Mouse (Mus musculus) adrenal gland, postnatal 10 days (tissue): ENCODE measurements around the gene Tnks1bp1. TPM values are rescaled to one million over a fixed set of nuclear protein-coding genes. Genes with fewer than 3 reads are reported as not detected.

ENCODE experiments used
- DNase-seq: peaks from one replicate; pipeline ENCODE4 v3.0.0; 2021; ENCODE audit warnings: mixed read lengths
- total RNA-seq, 2 experiments: library from RNA; stranded (reverse); gene quantifications; 2 replicates each; pipeline ENCODE4 v1.2.3; 2021

Tnks1bp1 gene
- total RNA-seq, 2 experiments from 2014 or later, result 102 to 111 TPM

GRCm38 (mm10) chr2:85037047-85038026 lies 10.5 kb upstream of the Tnks1bp1 start, which contains the start of the genes Ssrp1 and P2rx3:
Ssrp1 (plus strand) TSS chr2:85037234.
P2rx3 (minus strand) TSS chr2:85037462.
- DNase-seq, result peak; percentile 94

- DNase-seq, result no peak
These were observed 9.5 kb upstream of the Tnks1bp1 start for GRCm38 (mm10) chr2:85038336-85038735.

GRCm38 (mm10) chr2:85043623-85044022 lies 4.2 kb upstream of the Tnks1bp1 start:
- DNase-seq, result no peak

- no peak for DNase-seq
These were observed 1.6 kb upstream of the Tnks1bp1 start for GRCm38 (mm10) chr2:85046222-85046621.

DNA sequence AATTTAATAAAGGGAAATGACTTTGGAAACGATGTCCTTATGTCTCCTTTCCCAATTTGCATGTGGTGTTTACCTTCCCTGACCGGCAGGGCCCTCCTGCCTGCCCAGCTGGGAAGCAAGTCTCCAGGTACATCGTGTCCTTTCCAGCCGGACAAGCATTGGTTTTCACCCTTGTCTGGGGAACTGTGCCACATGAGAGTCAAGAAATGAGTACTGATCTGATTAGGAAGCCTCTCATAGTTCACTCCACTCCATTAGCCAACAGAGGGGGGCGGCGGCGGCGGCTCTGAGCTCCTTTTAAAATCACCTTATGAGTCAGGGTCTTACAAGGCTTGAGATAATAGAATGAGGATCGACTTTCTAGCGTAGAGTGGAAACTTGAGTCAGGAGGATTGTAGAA lies 741 bp upstream of the Tnks1bp1 start:
- no peak for DNase-seq

- DNase-seq, result peak; percentile 79
These were observed 438 bp downstream of the Tnks1bp1 start for GRCm38 (mm10) chr2:85048168-85048751.

DNA sequence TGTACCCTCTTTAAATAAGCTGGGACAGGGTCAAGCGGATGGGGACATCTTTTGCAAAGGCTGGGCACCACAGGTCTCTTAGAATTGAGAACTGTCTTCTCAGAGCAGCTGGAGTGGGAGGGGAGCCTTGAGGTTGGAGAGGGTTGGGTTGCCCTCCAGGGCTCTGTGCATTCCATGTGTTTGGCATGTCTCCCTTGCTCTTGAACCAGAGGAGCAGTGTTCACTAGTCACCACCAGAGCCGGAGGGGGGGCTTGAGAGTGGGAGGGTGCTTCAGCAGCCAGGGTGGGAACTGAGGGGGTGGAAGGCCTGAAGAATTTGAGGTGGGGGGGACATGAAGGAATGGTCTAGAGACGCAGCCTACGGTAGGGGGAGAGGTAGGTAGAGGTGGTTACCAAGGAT lies 1.5 kb downstream of the Tnks1bp1 start:
- peak; percentile 31 for DNase-seq

DNA sequence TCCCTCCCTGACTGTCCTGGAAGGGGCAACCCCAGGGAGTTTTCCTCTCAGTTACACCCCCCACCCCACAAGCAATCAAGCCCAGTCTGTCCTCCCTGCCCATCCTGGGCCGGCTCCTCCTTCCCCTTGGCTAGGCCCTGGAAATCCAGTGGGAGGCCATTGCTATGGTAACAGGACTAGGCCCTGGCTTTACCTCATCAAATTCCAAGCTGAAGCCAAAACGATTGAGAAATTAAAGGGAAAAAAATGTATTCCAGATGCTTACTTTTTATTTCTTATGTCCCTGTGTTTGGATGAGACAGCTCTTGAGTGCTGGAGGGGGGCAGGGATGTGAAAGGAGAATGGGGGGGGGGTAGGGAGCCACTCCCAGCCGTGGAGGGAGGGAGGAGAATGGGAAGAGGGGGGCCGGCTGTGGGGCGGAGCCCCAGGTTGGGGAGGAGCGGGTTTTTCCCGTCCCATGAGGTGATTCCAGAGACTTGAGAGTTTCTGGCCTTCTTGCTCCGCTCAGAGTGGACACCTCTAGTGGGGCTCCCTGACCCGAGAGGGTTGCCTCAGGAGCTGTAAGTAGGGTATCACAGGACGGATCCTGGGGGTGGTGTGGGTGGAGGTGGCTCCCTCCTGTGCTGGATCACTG lies 2.3 kb downstream of the Tnks1bp1 start:
- DNase-seq, result peak; percentile 84

DNA sequence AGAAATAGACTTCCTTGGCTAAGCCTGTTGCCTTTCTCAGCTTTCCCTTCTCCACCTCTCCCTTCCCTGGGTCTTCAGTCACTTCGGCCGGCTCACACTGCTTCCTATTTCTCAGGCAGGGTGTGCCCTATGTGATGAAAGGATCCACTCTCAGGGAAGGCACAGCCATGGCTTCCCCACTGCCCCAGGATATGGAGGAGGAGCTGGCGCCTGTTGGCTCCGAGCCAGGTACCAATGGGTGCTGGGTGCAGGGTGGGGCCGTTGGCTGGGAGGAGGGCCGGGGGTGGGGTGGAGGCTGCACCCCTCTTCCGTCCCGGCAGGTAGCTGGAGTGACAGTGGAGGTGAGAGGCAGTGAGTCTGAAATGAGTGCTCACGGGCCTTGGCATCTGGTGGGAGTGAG lies 2.9 kb downstream of the Tnks1bp1 start:
- peak; percentile 61 for DNase-seq

- no peak for DNase-seq
These were observed 5.5 kb downstream of the Tnks1bp1 start for GRCm38 (mm10) chr2:85053192-85053816.

- no peak for DNase-seq
These were observed 8.9 kb downstream of the Tnks1bp1 start for GRCm38 (mm10) chr2:85056711-85057110.

DNA sequence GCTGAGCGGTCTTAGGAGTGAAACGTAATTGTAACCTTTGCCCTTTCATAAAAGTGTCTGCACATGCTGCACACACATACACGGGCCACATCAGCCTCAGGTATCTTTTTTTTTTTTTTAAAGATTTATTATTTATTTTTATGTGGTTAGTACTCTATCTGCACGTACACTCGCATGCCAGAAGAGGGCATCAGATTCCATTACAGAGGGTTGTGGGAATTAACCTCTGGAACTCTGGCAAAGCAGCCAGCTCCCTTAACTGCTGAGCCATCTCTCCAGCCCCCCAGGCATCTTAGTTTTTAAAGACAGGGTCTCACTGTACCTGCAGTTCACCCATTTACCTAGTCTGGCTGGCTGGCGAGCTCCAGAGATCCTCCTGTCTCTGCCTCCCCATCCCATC lies 11.9 kb downstream of the Tnks1bp1 start:
- DNase-seq, result no peak

DNA sequence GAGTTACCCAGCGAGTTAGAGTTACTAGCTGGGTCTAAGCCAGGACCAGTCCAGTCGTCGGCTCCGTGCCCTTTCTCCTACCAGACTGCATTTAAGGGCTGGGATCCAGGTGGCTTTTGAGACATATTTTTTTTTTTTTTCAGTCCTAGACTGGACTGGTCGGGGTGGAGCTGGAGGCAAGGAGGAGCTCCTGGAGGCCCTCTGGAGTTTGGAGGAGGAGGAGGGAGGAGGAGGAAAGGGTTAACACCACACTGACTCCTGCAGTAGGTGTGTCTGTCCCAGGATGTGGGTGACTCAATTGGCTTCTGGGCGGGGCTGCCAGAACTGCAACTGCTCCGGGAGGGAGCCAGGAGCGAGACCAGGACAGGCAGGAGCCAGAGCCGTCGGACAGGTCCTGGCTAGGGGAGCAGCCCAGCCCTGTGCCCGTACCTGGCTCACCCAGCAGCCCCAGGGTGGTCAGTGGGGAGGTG lies 12.8 kb downstream of the Tnks1bp1 start:
- DNase-seq, result peak; percentile 88

GRCm38 (mm10) chr2:85061107-85061541 lies 13.3 kb downstream of the Tnks1bp1 start:
- peak; percentile 79 for DNase-seq

- no peak for DNase-seq
These were observed 17.5 kb downstream of the Tnks1bp1 start for GRCm38 (mm10) chr2:85065141-85065875.

- DNase-seq, result no peak
These were observed 19.1 kb downstream of the Tnks1bp1 start for GRCm38 (mm10) chr2:85066937-85067336.

- peak; percentile 43 for DNase-seq
These were observed 20.2 kb downstream of the Tnks1bp1 start for GRCm38 (mm10) chr2:85067903-85068625.

- DNase-seq, result no peak
These were observed 20.8 kb downstream of the Tnks1bp1 start for GRCm38 (mm10) chr2:85068626-85069025.

DNA sequence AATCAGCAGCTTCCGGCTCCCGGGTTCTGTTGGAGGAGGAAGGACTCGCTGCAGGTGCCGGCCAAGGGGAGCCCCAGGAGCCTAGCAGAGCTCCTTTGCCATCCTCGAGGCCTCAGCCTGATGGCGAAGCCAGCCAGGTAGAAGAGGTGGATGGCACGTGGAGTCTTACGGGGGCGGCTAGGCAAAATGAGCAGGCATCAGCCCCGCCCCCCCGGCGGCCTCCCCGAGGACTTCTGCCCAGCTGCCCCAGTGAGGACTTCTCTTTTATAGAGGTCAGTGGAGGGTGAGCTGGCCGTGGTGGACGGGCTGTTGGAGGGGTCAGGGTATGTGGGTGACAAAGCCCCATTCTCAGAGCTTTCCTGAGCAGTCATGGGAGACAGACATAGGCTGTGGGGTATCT lies 22.3 kb downstream of the Tnks1bp1 start:
- no peak for DNase-seq

DNA sequence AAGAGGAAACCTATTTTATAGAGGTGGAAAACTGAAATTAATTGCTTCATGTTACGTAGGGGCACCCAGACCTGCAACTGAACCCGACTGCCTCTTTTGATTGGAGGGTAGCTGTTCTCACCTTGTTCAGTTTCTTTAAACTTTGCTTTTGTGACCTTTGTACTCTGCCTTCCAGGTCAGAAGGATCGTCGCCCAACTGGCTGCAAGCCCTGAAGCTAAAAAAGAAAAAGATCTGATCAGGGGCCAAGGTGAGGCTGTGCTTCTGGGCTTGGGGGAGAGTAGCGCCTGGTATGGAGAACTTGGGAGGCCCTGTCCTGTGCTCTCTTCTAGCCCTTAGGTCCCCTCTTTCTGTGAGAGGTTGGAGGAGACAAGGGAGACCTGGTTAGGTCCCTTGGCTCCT lies 24.1 kb downstream of the Tnks1bp1 start:
- peak; percentile 51 for DNase-seq

- DNase-seq, result no peak
These were observed 25.9 kb downstream of the Tnks1bp1 start for GRCm38 (mm10) chr2:85073751-85074150.
